Mouse (Mus musculus) spleen, postnatal 4 days (tissue): Measurements from ENCODE around the gene Cdkn1a.

Experiments
- DNase-seq, 2 experiments: peaks; one replicate each; pipeline ENCODE4 v3.0.0; 2022; ENCODE audit warnings: low spot score in 2 of 2

Cdkn1a gene

DNA sequence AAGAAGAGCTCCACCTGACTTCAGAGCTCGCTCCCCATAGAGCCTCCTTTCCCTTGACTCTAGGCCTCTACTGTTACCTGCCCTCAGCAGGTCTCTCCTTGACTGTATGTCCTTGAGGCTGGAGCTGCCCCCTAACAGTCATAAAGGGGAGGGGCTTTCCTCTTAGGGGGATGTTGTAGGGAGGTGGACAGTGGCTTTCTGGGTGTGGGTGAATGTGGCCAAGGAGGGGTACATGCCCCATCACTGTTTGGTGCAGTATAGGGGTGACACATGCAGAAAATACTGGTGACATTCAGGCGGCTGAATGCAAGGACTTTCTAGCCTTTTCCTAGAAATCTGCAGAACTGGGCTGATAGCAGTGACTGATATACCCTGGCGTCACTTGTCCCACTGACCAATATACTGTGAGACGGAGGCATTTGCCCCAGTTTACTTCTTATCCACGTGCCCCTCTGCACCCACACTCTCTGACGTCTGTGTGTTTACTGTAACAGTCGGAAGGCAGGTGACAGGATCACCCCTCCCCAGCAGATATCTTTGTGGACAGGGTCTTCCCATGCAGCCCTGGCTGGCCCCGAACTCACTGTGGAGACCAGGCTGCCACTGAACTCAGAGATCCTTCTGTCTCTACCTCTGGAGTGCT lies 26.4 kb downstream of the Cdkn1a start:
- DNase-seq: peak in 1 of 2 experiments; percentile 51

DNA sequence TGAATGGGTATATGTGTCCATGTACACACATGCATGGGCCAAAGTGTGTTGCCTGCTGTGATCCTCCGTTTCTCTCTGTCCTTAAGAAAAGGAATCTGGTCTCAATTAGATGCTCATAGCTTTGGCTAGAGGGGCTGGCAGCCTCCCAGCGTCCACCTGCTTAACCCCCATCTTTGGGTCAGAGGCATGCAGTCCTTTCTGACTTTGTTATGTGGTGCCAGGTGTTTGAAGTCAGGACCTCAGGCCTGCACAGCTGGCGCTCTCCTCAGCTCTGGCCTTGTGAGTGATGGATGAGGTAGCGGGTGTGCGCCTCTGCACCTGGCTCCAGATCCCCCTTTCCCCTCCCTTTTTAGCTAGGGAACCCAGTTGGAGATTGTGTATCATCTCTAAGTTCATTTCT lies 27.3 kb downstream of the Cdkn1a start:
- DNase-seq: peak in 1 of 2 experiments; percentile 48

DNA sequence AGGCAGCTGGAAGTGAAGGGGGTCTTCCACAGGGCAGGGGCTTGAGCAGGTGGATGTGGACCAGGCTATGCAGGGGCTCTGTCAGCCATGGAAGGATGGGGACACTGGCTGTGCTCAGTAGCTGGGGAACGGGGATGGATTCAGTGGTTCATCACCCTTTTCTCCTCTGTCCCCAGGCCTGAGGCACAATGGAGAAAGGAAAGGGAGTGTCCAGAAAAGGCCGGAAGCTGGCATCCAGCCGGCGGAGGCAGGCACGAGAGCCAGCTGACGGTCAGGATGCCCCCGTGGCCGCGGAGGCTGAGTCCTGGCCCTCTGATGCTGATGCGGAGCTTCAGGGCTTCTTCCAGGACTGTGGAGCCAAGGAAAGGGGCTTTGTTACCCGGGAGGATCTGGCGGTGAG lies 29.9 kb downstream of the Cdkn1a start:
- DNase-seq: peak in 1 of 2 experiments; percentile 59

DNA sequence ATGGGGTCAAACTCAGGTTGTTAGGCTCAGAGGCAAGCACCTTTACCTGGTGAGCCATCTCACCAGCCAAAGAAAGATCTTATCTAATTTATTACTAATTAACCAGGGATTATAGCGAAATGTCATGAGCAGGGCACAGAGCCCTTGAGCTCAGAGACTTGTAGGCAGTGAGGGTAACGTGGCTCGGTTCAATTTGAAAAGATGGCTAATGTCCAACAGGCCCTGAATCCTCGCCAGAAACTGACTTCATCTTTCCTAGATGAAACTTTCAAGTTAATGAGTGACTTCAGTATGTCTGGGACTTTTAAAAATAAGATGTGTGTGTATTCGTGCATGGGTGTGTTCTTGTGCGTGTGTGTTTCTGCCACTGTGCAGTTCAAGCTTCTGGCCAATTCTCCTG lies 32.0 kb downstream of the Cdkn1a start:
- no peak for DNase-seq

DNA sequence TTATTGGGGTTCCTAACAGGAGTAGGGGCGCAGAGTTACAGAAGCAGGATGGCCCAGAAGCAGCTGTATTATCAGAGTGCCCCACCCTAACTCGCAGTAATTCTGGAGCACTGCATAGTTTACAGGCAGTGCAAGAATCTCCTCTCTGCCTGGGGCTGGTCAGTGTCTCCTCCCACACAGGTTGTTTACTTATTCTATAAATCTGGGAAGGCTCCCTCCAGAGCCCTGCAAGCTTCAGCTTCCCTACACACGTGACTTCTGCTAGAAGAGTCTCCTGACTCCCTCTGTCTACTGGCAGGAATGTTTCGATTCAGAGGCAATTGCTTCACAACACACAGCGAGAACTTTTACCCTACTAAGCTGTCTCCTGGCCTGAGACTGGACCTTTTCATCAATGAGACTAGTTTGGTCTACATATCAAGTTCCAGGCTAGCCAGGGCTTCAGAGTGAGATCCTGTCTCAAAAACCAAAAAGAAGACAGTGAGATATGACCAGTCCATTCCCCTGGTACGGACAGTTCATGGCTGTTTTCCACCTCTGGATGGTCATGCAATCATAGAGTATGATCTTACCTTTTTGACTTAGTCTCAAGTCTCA lies 32.9 kb downstream of the Cdkn1a start:
- DNase-seq: no peak

GRCm38 (mm10) chr17:29126561-29126960 lies 35.8 kb downstream of the Cdkn1a start:
- DNase-seq: peak in 1 of 2 experiments; percentile 52

GRCm38 (mm10) chr17:29129341-29129740 lies 38.6 kb downstream of the Cdkn1a start:
- DNase-seq: no peak

- no peak for DNase-seq
These were observed 44.3 kb downstream of the Cdkn1a start for GRCm38 (mm10) chr17:29135066-29135465.

GRCm38 (mm10) chr17:29136236-29136635 lies 45.5 kb downstream of the Cdkn1a start:
- DNase-seq: no peak

DNA sequence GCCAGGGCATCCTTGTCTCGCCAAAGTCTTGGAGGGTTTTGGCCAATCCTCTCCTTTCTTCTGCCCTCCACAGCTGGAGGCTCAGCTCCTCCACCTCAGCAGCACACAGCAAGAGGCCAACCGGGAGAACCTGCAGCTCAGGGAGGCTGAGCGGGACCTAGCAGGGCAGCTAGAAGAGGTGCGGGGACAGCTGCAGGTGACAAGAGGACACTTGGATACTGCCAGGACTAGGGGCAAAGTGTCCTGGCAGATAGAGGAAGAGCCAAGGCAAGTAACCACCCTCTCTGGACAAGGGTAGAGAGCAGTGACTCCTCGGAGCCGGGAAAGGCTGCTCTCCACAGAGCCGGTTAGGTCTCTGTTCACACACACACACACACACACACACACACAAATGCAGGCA lies 47.1 kb downstream of the Cdkn1a start:
- no peak for DNase-seq

- DNase-seq: no peak
These were observed 50.8 kb downstream of the Cdkn1a start for GRCm38 (mm10) chr17:29141577-29141976.

- DNase-seq: no peak
These were observed 52.5 kb downstream of the Cdkn1a start for GRCm38 (mm10) chr17:29143266-29143665.

GRCm38 (mm10) chr17:29145101-29145500 lies 54.3 kb downstream of the Cdkn1a start:
- DNase-seq: no peak

DNA sequence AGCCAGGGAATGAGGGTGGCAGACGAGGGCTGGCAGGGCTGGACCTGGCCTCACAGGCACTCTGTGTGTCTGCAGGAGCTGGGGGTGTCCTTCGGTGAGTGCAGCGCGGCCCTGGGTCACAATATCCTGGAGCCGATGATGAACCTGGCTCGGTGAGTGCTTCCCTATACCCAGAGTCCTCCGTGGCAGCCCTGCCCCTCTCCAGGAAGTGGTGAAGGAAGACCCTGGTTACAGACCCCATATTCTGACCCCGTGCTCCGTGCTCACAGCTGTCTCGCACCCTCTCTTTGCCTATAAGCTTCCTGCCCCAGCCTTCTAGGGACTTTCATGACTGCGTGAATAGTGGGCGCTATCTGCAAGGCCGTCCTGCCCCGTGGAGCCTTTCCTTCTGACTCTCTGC lies 56.5 kb downstream of the Cdkn1a start:
- no peak for DNase-seq

GRCm38 (mm10) chr17:29147773-29148172 lies 57.0 kb downstream of the Cdkn1a start:
- DNase-seq: no peak

DNA sequence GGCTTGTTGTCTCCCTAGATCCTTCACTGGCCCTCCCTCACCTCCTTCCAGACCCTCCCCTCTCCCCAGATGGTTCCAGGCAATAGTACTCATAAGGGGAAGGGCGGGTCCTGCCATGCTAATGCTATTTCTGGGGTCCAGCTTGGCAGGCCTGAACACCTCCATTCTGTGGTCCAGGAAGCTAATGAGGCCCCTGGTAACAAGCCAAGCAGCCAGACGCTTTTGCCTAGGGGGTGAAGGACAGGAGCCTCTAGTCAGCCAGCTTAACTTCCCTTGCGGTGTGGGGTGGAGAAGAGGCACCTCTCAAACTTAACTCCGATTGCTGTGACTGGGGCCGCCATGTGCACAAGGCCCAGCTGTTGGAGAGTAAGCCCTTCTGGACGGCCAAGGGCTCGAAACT lies 59.0 kb downstream of the Cdkn1a start:
- no peak for DNase-seq
